Mouse (Mus musculus) heart, postnatal 0 days (tissue): Measurements from ENCODE around the gene Plcl1.

Experiments used
- CTCF ChIP-seq: IDR thresholded peaks from 2 replicates; pipeline ENCODE4 v1.5.1; 2016; ENCODE audit warnings: antibody characterized with exemption, control low read depth, low read depth
- EP300 ChIP-seq: IDR thresholded peaks from 2 replicates; pipeline ENCODE4 v1.6.1; 2016; ENCODE audit warnings: antibody characterized with exemption, low read depth

DNA sequence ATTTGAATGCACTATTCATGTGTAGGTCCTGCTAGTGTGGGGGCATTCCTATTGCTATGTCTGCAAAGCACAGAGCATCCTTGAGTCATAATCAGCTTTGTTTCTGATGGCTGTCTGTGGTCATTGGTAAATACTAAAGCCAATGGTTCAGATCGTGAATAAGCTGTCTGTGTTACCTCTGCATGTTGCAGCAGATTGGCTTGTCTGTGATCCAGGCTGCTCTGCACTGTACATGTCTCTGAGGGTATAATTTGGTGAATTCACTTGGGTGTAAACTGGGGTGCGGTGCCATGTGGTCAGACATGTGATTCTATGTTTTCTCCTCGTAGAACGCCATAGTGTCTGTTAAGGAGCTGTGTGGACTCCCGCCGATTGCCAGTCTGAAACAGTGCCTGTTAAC, 295.9 kb downstream of the Plcl1 start:
- TF ChIP-seq EP300 (no peak), CTCF (no peak)
